Mouse (Mus musculus): ENCODE data around the gene Gm20388.
"Not testable (repeated sequence)": the region's sequence is repeated elsewhere in the genome, so short reads cannot be mapped to it uniquely, and the experiment has no call there.

Gene Gm20388

DNA sequence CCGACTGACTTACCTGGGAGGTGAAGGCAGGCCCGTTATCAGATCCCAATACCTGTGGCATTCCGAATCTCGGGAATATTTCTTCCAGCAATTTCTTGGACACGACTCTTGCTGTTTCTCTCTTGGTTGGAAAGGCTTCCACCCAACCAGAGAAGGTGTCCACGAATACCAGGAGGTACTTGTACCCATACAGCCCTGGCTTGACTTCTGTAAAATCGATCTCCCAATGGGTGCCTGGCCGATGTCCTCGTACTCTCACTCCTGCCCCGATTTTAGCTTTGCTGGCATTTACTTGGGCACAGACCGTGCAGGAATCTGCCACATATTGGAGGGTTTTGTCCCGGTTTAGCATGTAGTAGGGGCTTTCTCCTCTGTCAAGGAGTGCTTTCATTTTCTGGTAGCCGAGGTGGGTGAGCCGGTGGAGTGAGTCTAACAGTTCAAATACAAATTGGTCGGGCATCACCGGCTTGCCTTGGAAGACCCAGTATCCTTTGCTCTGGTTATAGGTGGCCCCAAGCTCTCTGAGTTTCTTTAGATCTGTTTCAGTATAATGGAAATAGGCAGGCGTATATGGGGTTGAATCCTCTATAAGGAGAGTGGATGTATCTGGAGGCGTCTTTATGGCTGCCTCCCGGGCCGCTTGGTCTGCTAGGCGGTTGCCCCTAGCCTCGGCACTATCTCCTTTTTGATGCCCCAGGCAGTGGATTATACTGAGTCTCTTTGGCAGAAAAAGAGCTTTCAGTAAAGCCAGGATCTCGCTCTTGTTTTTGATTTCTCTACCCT lies 3518.5 kb downstream of the Gm20388 start:
- intact Hi-C loops (cut with DNase I): no loop called here

DNA sequence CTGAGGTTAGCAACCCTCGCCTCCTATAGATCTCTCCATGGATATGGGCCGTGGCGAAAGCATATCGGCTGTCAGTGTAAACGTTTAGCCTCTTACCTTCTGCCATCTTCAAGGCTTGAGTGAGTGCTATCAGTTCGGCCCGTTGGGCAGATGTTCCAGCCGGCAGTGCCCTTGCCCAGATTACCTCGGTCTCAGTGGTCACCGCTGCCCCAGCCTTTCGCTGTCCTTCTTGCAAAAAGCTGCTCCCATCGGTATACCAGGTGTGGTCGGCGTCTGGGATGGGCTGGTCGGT lies 3519.0 kb downstream of the Gm20388 start:
- intact Hi-C loops (cut with DNase I): not testable (repeated sequence)

DNA sequence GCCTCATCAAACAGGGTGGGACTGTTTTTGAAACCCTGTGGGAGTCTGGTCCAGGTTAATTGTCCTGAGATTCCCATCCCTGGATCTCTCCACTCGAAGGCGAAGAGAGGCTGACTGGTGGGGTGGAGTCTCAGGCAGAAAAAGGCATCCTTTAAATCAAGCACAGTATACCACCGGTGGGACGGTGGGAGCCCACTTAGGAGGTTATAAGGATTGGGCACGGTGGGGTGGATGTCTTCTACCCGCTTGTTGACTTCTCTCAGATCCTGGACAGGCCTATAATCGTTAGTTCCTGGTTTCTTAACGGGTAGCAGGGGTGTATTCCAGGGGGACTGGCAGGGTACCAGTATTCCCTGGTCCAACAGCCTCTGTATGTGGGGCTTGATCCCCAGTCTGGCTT lies 3520.3 kb downstream of the Gm20388 start:
- intact Hi-C loops (cut with DNase I): not testable (repeated sequence)

DNA sequence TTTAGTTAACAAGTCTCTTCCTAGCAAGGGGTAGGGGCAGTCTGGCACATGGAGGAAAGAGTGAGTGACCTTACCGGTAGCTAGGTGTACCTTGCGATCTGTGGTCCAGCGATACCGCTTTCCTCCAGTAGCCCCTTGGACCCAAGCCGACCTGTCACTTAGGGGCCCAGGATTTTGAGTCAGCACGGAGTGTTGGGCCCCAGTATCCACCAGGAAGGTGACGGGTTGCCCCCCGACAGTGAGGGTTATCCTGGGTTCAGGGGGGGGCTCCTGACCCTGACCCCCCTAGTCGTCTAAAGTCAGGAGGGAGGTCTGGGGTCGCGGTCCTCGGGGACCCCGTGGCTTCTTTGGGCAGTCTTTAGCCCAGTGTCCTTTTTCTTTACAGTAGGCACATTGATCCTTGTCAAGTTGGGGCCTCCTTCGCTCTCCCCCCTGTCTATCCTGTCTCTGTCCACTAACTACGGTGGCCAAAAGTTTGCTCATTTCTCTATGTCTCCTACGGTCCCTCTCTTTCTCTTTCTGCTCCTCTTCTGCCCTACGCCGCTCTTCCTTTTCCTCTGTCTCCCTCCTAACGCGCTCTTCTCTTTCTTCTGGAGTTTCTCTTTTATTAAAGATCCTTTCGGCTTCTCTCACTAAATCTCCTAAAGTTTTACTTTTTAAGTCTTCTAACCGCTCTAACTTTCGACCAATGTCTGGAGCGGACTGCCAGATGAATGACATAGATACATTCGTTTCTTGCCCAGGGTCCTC lies 3521.2 kb downstream of the Gm20388 start:
- intact Hi-C loops (cut with DNase I): no loop called here

DNA sequence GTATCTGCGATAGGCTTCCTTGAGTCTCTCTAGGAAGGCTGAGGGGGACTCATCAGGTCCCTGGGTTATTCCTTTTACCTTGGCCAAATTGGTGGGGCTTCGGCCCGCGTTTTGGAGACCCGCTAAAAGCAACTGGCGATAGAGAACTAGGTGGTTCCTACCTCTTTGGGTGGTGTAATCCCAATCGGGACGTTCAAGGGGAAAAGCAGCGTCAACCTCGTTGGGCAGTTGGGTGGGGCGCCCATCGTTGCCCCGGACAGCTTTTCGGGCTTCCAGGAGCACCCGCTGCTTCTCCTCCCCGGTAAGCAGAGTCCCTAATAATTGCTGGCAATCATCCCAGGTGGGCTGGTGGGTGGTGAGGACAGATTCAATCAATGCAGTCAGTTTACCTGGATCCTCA lies 3521.7 kb downstream of the Gm20388 start:
- intact Hi-C loops (cut with DNase I): no loop called here

DNA sequence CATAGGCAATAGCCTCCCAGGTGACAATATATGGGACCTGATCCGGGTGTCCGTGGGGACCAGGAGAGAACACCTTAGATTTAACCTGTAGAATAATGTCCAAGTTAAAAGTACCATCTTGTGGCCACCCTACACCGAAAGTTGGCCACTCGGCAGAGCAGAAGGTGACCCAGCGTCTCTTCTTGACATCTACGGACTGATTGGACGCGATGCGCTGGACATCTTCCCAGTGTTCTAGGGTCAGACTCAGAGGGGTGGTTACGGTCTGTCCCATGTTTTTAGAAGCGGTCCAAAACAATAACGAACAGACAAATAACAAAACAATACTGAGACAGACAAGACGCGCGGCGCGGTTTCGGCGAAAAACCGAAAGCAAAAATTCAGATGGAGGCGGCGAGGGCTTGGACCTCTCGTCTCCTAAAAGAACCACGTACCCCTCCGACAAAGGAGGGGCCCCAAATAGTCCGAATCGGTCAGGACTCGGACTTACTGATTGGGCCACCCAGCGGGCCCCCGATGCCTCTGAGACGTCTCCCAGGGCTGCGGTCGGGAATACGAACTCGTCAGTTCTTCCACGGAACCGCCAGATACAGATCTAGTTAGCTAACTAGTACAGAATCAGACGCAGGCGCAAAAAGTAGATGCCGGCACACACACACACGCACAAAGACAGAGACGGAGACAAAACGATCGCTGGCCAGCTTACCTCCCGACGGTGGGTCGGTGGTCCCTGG lies 3522.8 kb downstream of the Gm20388 start:
- intact Hi-C loops (cut with DNase I): not testable (repeated sequence)

DNA sequence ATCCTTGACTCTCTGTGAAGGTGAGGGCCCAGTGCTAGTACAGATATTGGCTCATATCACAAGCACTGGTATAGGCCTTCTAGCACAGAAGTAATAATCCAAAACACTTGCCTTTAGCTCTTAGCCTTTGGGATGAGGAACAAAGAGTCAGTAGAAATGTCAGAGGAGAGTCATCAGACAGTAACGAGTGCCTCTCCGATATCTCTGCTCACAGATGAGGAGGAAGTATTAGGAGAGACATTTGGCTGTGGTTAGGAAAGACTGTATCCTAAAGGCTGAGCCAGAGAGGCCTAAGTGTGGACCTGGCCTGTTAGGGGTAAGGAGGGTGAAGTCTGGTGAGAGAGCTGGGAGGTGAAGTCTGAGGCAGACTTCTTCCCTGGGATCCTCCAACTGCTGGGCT lies 3531.1 kb downstream of the Gm20388 start:
- intact Hi-C loops (cut with DNase I): no loop called here

DNA sequence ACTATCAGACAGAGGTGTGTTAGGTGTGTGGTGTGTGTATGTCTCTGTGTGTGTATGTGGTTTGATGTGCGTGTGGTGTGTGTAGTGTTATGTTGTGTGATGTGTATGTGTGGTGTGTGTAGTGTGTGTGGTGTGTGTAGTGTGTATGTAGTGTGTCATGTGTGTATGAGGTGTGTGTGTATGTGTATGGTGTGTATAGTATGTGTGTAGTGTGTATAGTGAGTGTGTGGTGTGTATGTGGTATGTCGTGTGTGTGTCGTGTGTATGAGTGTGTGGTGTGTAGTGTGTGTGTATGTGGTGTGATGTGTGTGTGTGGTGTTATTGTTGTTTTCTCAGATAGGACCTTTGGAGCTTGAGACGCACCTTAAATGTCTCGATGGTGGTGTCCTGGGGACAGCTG lies 3531.7 kb downstream of the Gm20388 start:
- intact Hi-C loops (cut with DNase I): no loop called here

DNA sequence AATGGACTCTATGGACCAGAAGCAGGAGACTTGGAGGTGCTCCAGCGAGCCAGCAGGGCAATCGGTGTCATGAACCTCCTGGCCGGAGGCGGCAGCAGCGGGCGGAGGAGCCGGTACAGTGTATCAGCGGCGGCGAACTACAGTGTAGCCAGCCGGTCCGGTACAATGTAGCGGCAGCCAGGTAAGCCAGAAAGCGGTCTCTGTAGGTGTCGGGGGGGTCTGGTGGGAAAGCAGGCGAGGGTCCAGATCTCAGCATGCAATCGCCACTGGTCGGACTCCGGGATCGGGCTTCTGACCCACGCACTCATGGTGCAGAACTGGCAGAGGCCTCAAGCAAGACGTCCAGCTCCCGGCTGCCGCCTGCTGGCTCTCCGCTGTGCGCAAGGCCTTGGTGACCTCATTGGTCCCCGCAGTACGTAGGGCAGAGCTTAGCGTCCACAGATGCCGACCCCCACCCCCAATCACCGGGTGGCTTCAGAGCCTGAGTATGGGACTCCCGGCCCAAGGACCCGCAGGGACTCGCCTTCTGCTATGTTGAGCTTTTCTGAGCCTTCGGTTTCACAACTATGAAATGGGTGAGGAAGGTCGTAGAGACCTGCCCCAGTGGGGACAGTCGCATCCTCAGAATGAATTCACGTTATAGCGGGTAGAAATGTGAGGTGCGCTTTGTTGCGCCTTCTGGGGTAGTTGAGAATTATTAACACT lies 3532.4 kb downstream of the Gm20388 start:
- intact Hi-C loops (cut with DNase I): no loop called here

DNA sequence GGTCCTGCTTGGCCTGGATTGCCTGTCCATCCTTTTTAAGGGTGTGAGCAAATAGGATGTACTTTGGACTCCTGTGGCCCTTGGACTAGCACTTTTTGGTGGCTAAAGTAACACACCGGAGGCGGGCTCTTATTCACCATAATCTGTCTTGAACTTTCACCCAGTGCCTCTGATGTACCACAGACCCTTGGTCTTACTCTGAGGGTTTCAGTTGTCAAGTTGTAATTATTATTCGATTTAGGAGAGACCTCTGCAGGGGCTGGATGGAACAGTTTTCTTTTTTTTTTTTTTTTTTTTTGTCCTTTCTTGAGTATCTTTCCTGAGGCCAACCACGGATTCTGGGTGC lies 3532.9 kb downstream of the Gm20388 start:
- intact Hi-C loops (cut with DNase I): no loop called here

DNA sequence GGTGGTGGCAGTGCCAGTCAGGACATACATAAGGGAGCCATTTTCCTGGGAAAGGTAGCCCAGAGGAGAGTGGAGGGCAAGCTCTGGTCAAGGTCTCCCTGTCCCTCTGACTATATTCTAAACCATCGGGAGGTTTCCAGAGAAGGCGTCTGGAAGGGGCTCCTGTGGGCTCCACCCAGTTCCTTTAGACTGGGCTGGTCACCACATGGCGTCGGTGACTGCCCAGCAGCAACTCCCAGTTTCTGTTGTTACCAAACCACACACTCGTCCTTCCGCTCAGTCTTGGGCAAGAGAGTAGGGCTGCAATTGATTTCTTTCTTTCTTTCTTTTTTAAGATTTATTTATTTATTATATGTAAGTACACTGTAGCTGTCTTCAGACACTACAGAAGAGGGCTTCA lies 3533.5 kb downstream of the Gm20388 start:
- intact Hi-C loops (cut with DNase I): no loop called here

DNA sequence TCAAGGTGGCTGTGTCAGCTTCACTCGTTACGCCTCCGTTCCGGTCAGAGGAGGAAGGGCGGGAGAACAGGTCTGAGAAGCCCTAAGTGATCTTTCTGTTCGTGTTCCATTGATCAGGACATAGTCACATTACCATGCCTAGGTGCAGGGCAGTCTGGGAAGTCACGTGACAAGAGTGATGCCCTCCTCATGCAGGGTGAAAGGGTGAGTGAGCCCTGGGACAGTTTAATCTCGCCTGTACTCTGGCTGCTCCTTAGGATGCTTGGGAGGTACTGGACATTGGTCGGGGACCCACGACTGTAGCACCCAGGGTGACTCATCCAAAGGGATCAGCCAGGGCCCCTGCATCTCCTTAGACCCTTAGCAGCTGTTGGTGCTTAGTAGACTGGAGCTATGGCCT lies 3535.3 kb downstream of the Gm20388 start:
- intact Hi-C loops (cut with DNase I): no loop called here

DNA sequence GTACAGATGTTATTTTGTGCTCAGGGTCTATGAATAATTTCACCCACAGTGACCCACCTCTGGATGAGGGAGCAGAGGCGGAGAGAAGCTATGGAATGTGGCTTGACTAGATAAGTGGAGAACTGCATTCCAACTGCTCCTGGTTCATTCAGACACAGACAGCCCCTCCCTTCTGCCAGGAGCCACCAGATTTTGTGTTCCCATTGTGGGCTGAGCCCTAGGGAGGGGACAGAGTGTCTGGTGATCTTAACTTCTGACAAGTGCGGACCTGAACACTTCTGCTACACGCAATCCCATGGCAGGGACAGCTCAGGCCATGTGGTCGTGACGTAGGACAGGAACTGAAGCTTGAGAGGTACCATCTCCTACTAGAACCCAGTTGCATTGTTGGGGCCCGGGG lies 3536.2 kb downstream of the Gm20388 start:
- intact Hi-C loops (cut with DNase I): no loop called here

DNA sequence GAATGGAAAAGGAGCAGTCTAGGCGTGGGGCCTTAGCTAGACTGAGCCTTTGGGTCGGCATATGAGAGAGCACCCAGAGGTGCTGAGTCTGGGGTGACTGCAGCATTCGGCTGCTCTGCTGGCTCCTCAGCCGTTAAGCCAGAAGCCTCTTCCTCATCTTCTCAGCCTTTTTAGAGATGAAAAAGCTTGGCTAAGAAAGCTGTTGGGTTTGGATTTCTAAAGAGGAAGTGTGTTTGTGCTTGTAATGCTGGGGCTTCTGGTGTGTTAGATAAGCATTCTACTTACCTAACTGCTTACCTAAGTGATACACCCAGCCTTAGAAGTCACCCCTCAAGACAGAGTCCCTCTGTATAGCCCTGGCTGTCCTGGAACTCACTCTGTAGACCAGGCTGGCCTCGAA lies 3540.1 kb downstream of the Gm20388 start:
- intact Hi-C loops (cut with DNase I): no loop called here

DNA sequence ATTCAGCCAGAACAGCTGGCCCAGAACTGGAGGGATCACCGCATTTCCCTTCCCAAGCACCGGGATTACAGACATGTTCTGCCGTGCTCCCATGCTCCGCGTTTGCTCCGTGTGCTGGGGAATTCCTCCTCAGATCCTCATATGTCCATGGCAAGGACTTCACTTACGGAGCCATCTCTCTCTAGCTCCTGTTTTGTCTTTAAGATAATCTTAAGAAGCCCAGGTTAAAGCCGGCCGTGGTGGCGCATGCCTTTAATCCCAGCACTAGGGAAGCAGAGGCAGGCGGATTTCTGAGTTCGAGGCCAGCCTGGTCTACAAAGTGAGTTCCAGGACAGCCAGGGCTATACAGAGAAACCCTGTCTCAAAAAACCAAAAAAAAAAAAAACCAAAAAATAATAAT lies 3541.1 kb downstream of the Gm20388 start:
- intact Hi-C loops (cut with DNase I): not testable (repeated sequence)

DNA sequence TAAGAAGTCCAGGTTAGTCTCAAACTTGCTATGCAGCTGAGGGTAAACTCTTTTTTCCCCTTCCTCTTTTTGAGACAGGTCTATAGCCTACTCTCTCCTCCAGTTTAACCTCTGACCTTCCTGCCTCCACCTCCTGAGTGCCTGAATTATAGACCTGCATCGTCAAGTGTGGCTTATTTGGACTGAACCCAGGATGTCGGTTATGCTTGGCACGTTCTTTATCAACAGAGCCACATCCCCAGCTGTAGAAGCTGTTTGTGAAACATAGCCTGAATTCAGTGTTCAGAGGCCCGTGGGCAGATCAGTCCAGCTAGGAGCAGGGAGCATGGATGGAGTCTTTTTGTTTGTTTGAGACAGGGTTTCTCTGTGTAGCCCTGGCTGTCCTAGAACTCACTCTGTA lies 3541.5 kb downstream of the Gm20388 start:
- intact Hi-C loops (cut with DNase I): no loop called here

DNA sequence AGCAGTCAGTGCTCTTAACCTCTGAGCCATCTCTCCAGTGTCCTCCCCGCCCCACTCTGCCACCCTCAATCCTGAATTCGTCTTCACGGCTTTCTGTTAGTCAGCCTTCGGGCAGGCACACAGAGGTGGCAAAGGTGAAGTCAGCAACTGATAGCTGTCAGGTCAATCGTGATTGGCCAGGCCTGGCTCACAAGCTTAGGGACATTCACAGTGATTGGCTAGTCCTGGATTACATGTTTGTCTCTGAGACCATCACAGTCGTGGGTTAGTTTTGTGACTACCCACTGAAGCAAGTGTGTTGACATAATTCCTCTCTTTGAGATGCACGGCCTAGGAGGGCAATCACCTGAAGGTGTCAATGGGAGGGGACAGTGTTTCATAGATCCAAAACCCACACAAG lies 3542.7 kb downstream of the Gm20388 start:
- intact Hi-C loops (cut with DNase I): no loop called here

DNA sequence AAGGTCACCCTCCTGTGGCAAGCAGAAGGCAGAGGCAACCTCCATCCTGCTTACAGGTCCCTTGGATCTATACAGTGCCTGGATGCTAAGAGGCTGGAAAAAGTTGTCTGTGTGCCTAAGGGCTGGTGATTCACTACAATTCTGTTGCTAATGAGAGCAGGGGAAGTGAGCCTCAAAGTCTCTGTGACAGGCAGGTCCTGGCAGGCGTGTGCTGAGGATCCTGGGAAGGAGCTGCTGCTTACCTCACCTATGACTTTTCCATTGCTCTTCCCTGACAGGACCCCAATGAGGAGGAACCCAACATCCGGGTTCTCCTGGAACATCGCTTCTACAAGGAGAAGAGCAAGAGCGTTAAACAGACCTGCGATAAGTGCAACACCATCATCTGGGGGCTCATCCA lies 3543.3 kb downstream of the Gm20388 start:
- intact Hi-C loops (cut with DNase I): no loop called here

DNA sequence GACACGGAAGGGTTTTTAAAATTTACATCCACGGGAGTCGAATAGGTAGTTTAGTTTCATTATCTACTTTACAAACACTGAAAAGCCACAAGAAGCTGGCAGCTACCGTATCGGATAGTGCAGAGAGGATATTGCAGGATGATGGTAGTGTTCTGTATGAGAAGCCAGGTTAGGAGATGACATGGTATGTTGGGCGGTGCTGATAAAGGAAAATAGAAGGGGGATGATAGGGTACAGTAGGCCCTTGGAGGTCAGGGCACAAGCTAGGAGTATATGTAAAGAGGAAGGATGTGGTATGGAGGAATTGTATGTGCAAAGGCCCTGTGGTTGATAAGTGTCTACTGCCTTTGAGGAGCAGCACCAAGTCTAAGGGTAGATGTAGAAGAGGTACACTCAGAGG lies 3543.9 kb downstream of the Gm20388 start:
- intact Hi-C loops (cut with DNase I): no loop called here

DNA sequence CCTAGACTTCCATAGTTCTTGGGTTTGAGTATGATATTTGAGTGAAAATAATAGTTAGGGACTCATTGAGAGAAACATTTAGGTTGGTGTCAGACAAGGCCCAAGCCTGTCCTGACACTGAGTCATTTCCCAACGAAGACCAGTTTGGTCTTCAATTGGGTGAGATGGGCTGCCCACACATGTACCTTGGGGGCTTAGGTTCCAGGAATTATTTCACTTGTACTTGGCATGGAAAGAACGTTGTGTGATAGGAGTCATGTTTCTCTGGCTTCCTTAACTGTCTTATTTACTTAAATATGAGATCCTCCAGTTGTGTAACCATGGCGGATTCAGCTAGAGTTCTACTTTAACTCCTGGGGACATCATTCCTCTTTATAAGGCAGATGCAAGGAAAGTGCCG lies 3553.0 kb downstream of the Gm20388 start:
- intact Hi-C loops (cut with DNase I): no loop called here

DNA sequence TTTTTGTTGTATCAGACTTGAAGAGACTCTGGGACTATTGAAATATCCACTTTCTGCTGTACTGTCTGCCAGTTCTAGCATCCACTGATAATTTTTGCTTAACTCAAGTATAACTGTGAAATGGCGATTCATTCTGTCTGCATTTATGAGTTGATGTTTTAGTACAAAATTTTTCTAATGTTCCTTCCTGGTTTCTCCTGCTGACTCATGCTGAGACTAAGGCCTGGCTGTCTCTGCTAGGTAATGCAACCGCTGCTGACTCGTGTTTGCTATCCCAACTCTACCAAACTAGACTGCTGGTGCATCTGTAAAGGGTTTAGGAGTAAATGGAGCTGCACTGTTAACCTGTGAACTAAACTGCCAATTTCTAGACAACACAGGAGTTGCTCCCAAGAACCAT lies 3556.8 kb downstream of the Gm20388 start:
- intact Hi-C loops (cut with DNase I): no loop called here

DNA sequence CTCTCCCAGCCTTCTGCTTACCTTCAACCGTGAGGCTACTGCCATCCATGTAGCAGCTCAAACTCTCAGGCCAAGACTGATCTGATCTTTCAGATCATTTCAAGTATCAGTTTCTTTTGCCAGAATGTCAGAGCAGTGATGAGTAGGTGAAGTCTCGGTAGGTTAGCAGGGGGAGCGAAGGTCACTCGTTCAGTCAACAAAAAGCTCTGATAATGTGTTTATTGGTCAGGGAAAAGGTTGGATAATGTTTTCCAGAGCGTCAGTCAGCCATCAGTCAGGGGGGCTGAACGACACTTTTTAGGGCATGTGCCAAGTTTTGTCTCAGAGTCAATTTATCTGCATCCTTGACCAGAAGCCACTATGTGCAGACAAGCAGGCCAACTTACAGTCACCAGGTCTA lies 3562.3 kb downstream of the Gm20388 start:
- intact Hi-C loops (cut with DNase I): not testable (repeated sequence)

All from adrenal gland (tissue).